Mouse (Mus musculus) limb, embryonic 14.5 days (tissue): Measurements from ENCODE around the gene Hist1h2ai. TPM values are rescaled to one million over a fixed set of nuclear protein-coding genes. Genes with fewer than 3 reads are reported as not detected.
"Not testable (repeated sequence)": the region's sequence is repeated elsewhere in the genome, so short reads cannot be mapped to it uniquely, and the experiment has no call there.

Experiments
- ATAC-seq: fragments of 200-750 bp; cut with Nextera tagmentation; 2 replicates; pipeline ENCODE4 v1.8.0; 2017; ENCODE audit warnings: low read depth, moderate number of reproducible peaks, moderate TSS enrichment; ENCODE audit not compliant: low FRiP score
- DNase-seq: peaks from one replicate; pipeline ENCODE4 v3.0.0-alpha.2; 2015; ENCODE audit warnings: low spot score
- H3K27ac ChIP-seq: fragments of 300-500 bp; sonication (generic); replicated peaks from 2 replicates; pipeline ENCODE4 v1.5.1; 2014; ENCODE audit warnings: low read depth, mild to moderate bottlenecking, low read length, moderate library complexity, mixed read lengths
- H3K27me3 ChIP-seq: fragments of 300-500 bp; sonication (generic); 2 replicates; pipeline ENCODE4 v1.6.1; 2014; ENCODE audit warnings: low read length, mixed read lengths; ENCODE audit not compliant: control insufficient read depth, insufficient read depth
- H3K36me3 ChIP-seq: fragments of 300-500 bp; sonication (generic); 2 replicates; pipeline ENCODE4 v1.6.1; 2014; ENCODE audit warnings: mild to moderate bottlenecking, low read length, moderate library complexity, mixed read lengths; ENCODE audit not compliant: control insufficient read depth, insufficient read depth
- H3K4me1 ChIP-seq: fragments of 300-500 bp; sonication (generic); 2 replicates; pipeline ENCODE4 v1.6.1; 2014; ENCODE audit warnings: antibody characterized with exemption, low read length, mixed read lengths; ENCODE audit not compliant: control insufficient read depth, insufficient read depth
- H3K4me2 ChIP-seq: fragments of 300-500 bp; sonication (generic); replicated peaks from 2 replicates; pipeline ENCODE4 v1.6.1; 2014; ENCODE audit warnings: low read depth, mild to moderate bottlenecking, low read length, moderate library complexity; ENCODE audit not compliant: severe bottlenecking
- H3K4me3 ChIP-seq: fragments of 300-500 bp; sonication (generic); replicated peaks from 2 replicates; pipeline ENCODE4 v1.5.1; 2014; ENCODE audit warnings: low read length
- H3K9ac ChIP-seq: fragments of 300-500 bp; sonication (generic); 2 replicates; pipeline ENCODE4 v1.6.1; 2014; ENCODE audit warnings: mild to moderate bottlenecking, low read depth, low read length, moderate library complexity; ENCODE audit not compliant: severe bottlenecking
- H3K9me3 ChIP-seq: fragments of 300-500 bp; sonication (generic); 2 replicates; pipeline ENCODE4 v1.6.1; 2016; ENCODE audit warnings: low read length; ENCODE audit not compliant: control insufficient read depth
- POLR2A ChIP-seq: fragments of 200-500 bp; IDR thresholded peaks from 2 replicates; pipeline ENCODE4 v1.8.0; 2012; ENCODE audit warnings: inconsistent platforms, mild to moderate bottlenecking, moderate library complexity, borderline replicate concordance; ENCODE audit not compliant: insufficient read depth, insufficient read length; ENCODE audit errors: extremely low read depth
- WGBS: fragments of 180-500 bp; shearing (Covaris S2); extraction: QIAGEN DNeasy Blood & Tissue Kit; methylation state at CpG from one replicate; pipeline ENCODE4 v1.1.7; 2014; 5-methylcytosine and 5-hydroxymethylcytosine counted together
- microRNA-seq: library from miRNA; unstranded; fragments of <30 nt; microRNA quantifications from one replicate; pipeline ENCODE4, GENCODE M21; 2016
- polyA plus RNA-seq, 2 experiments: library from polyadenylated mRNA; depleted of rRNA in 1 of 2; stranded (reverse) in 1 of 2; unstranded in 1 of 2; fragments of >200 nt; fragmentation: Nextera tagmentation in 1 of 2; extraction: Ambion mirVana in 1 of 2; gene quantifications; 2 replicates each; pipeline versions ENCODE4 v1.2.1 to v1.2.3; 2012 to 2014

The Hist1h2ai gene
- polyA plus RNA-seq, 2 experiments: 17.5 to 38.1 TPM

- WGBS: 1% methylated on average over 19 of the region's 50 CpGs
These were observed 37.5 kb downstream of the Hist1h2ai start, which contains the start of the genes Hist1h2ak and Hist1h2bn for GRCm38 (mm10) chr13:21753524-21754285. Gene Hist1h2ak (minus strand): TSS chr13:21753827. Gene Hist1h2bn (plus strand): TSS chr13:21754123.

GRCm38 (mm10) chr13:21754294-21755001 lies 38.2 kb downstream of the Hist1h2ai start:
- under 1% methylated on average over 15 of the region's 26 CpGs for WGBS
- ATAC-seq, H3K9me3 ChIP-seq, H3K27me3 ChIP-seq, H3K36me3 ChIP-seq: not testable (repeated sequence)
- H3K4me2 ChIP-seq: peak overlapping the region; percentile 63
- peak overlapping the region; percentile 81 for H3K27ac ChIP-seq
- DNase-seq: peak; percentile 56
- H3K4me3 ChIP-seq: peak overlapping the region; percentile 43
- peak overlapping the region; percentile 59 for H3K9ac ChIP-seq
- peaks cover 14% of the 10 kb centered on the region for H3K4me1 ChIP-seq

More at GRCm38 (mm10) chr13:21753524-21754285, 37.5 kb downstream of the Hist1h2ai start, which contains the start of the genes Hist1h2ak and Hist1h2bn:
- TF ChIP-seq POLR2A: peak; percentile 66; the same call in 1 of the 2 replicates
- peaks cover 20% of the 10 kb centered on the region for H3K4me1 ChIP-seq
- H3K27me3 ChIP-seq, H3K9me3 ChIP-seq, H3K36me3 ChIP-seq: not testable (repeated sequence)
- peak within 1 kb of the TSS; percentile 89 for H3K27ac ChIP-seq
- peak; percentile 91 for ATAC-seq
- peak; percentile 98 for DNase-seq
- peak within 1 kb of the TSS; percentile 43 for H3K4me3 ChIP-seq
- H3K9ac ChIP-seq: peak within 1 kb of the TSS; percentile 61
- H3K4me2 ChIP-seq: peak within 1 kb of the TSS; percentile 63

- H3K27ac ChIP-seq: no peak overlapping the region
- ATAC-seq (no peak), DNase-seq (no peak)
- H3K4me3 ChIP-seq: no peak overlapping the region
- peaks cover 12% of the 10 kb centered on the region for H3K4me1 ChIP-seq
- no peak for TF ChIP-seq POLR2A
- H3K9ac ChIP-seq: no peak overlapping the region
- no peaks in the 10 kb centered on the region for H3K27me3 ChIP-seq
- H3K36me3 ChIP-seq: no peaks in the 10 kb centered on the region
- WGBS: 89% methylated on average over 1 of the region's 1 CpGs
- H3K9me3 ChIP-seq: no peaks in the 10 kb centered on the region
- H3K4me2 ChIP-seq: 0 out of 2 replicates have a peak overlapping the region, but pooled peaks have one; percentile 13
These were observed 39.5 kb downstream of the Hist1h2ai start for GRCm38 (mm10) chr13:21755707-21756106.

Small RNAs within 50 kb of the gene (microRNA-seq; reads per million reads assigned to microRNA genes)
- gene Gm44357 (not detected), gene Gm44367 (not detected), gene Gm44454 (not detected)

Other genes with a start within 250 kb of the Hist1h2ai start
Only the 30 nearest of the 32 such genes appear.
- gene Gm10065, start 237.0 kb upstream of the Hist1h2ai start, polyA plus RNA-seq (2012; rRNA removed): not detected in 2 replicates
- gene Gm10065, start 237.0 kb upstream of the Hist1h2ai start, polyA plus RNA-seq (2014; fragmentation: Nextera tagmentation; extraction: Ambion mirVana): not detected in 2 replicates
- 0.17 and 0.30 TPM in 2 replicates for gene AK157302, start 221.2 kb upstream of the Hist1h2ai start, polyA plus RNA-seq (2012; rRNA removed)
- 0.28 and 0.29 TPM in 2 replicates for gene AK157302, start 221.2 kb upstream of the Hist1h2ai start, polyA plus RNA-seq (2014; fragmentation: Nextera tagmentation; extraction: Ambion mirVana)
- gene Gm11273, start 215.0 kb upstream of the Hist1h2ai start, polyA plus RNA-seq (2012; rRNA removed): 5.1 and 5.9 TPM in 2 replicates
- 6.1 and 6.8 TPM in 2 replicates for gene Gm11273, start 215.0 kb upstream of the Hist1h2ai start, polyA plus RNA-seq (2014; fragmentation: Nextera tagmentation; extraction: Ambion mirVana)
- 12.9 and 16.2 TPM in 2 replicates for gene Zkscan8, start 185.3 kb upstream of the Hist1h2ai start, polyA plus RNA-seq (2012; rRNA removed)
- 8.8 and 10.0 TPM in 2 replicates for gene Zkscan8, start 185.3 kb upstream of the Hist1h2ai start, polyA plus RNA-seq (2014; fragmentation: Nextera tagmentation; extraction: Ambion mirVana)
- not detected in 2 replicates for gene Olfr1366, start 173.6 kb upstream of the Hist1h2ai start, polyA plus RNA-seq (2012; rRNA removed)
- 0.15 and 0.30 TPM in 2 replicates for gene Olfr1366, start 173.6 kb upstream of the Hist1h2ai start, polyA plus RNA-seq (2014; fragmentation: Nextera tagmentation; extraction: Ambion mirVana)
- not detected in 2 replicates for gene Olfr1535, start 156.5 kb upstream of the Hist1h2ai start, polyA plus RNA-seq (2012; rRNA removed)
- not detected in 2 replicates for gene Olfr1535, start 156.5 kb upstream of the Hist1h2ai start, polyA plus RNA-seq (2014; fragmentation: Nextera tagmentation; extraction: Ambion mirVana)
- gene Olfr1364, start 134.7 kb upstream of the Hist1h2ai start, polyA plus RNA-seq (2012; rRNA removed): not detected in 2 replicates
- gene Olfr1364, start 134.7 kb upstream of the Hist1h2ai start, polyA plus RNA-seq (2014; fragmentation: Nextera tagmentation; extraction: Ambion mirVana): not detected in 2 replicates
- not detected in 2 replicates for gene Olfr1362, start 102.4 kb upstream of the Hist1h2ai start, polyA plus RNA-seq (2012; rRNA removed)
- gene Olfr1362, start 102.4 kb upstream of the Hist1h2ai start, polyA plus RNA-seq (2014; fragmentation: Nextera tagmentation; extraction: Ambion mirVana): not detected in 2 replicates
- not detected in 2 replicates for gene Olfr11, start 73.9 kb upstream of the Hist1h2ai start, polyA plus RNA-seq (2012; rRNA removed)
- not detected in 2 replicates for gene Olfr11, start 73.9 kb upstream of the Hist1h2ai start, polyA plus RNA-seq (2014; fragmentation: Nextera tagmentation; extraction: Ambion mirVana)
- gene Olfr1361, start 53.0 kb upstream of the Hist1h2ai start, polyA plus RNA-seq (2012; rRNA removed): not detected in 2 replicates
- gene Olfr1361, start 53.0 kb upstream of the Hist1h2ai start, polyA plus RNA-seq (2014; fragmentation: Nextera tagmentation; extraction: Ambion mirVana): not detected in 2 replicates
- gene Olfr1360, start 39.0 kb upstream of the Hist1h2ai start, polyA plus RNA-seq (2012; rRNA removed): not detected in 2 replicates
- gene Olfr1360, start 39.0 kb upstream of the Hist1h2ai start, polyA plus RNA-seq (2014; fragmentation: Nextera tagmentation; extraction: Ambion mirVana): not detected in 2 replicates
- not detected in 2 replicates for gene Olfr1359, start 18.3 kb upstream of the Hist1h2ai start, polyA plus RNA-seq (2012; rRNA removed)
- not detected in 2 replicates for gene Olfr1359, start 18.3 kb upstream of the Hist1h2ai start, polyA plus RNA-seq (2014; fragmentation: Nextera tagmentation; extraction: Ambion mirVana)
- 15.9 and 20.8 TPM in 2 replicates for gene Hist1h2bl, start 279 bp upstream of the Hist1h2ai start, polyA plus RNA-seq (2012; rRNA removed)
- gene Hist1h2bl, start 279 bp upstream of the Hist1h2ai start, polyA plus RNA-seq (2014; fragmentation: Nextera tagmentation; extraction: Ambion mirVana): 2.4 and 4.4 TPM in 2 replicates
- gene Hist1h3h, start 1.2 kb downstream of the Hist1h2ai start, polyA plus RNA-seq (2012; rRNA removed): 34.5 and 61.8 TPM in 2 replicates
- 18.4 and 18.6 TPM in 2 replicates for gene Hist1h3h, start 1.2 kb downstream of the Hist1h2ai start, polyA plus RNA-seq (2014; fragmentation: Nextera tagmentation; extraction: Ambion mirVana)
- 15.1 and 19.3 TPM in 2 replicates for gene Hist1h2bm, start 5.6 kb downstream of the Hist1h2ai start, polyA plus RNA-seq (2012; rRNA removed)
- gene Hist1h2bm, start 5.6 kb downstream of the Hist1h2ai start, polyA plus RNA-seq (2014; fragmentation: Nextera tagmentation; extraction: Ambion mirVana): 4.8 and 6.3 TPM in 2 replicates
- gene Hist1h4j, start 18.6 kb downstream of the Hist1h2ai start, polyA plus RNA-seq (2012; rRNA removed): 13.7 and 13.8 TPM in 2 replicates
- gene Hist1h4j, start 18.6 kb downstream of the Hist1h2ai start, polyA plus RNA-seq (2014; fragmentation: Nextera tagmentation; extraction: Ambion mirVana): 1.00 and 1.3 TPM in 2 replicates
- gene Hist1h4k, start 34.1 kb downstream of the Hist1h2ai start, polyA plus RNA-seq (2012; rRNA removed): 22.1 and 22.3 TPM in 2 replicates
- 1.4 and 4.0 TPM in 2 replicates for gene Hist1h4k, start 34.1 kb downstream of the Hist1h2ai start, polyA plus RNA-seq (2014; fragmentation: Nextera tagmentation; extraction: Ambion mirVana)
- 26.8 and 28.1 TPM in 2 replicates for gene Hist1h2ak, start 37.4 kb downstream of the Hist1h2ai start, polyA plus RNA-seq (2012; rRNA removed)
- gene Hist1h2ak, start 37.4 kb downstream of the Hist1h2ai start, polyA plus RNA-seq (2014; fragmentation: Nextera tagmentation; extraction: Ambion mirVana): 11.0 and 17.9 TPM in 2 replicates
- 15.3 and 18.4 TPM in 2 replicates for gene Hist1h2bn, start 37.7 kb downstream of the Hist1h2ai start, polyA plus RNA-seq (2012; rRNA removed)
- gene Hist1h2bn, start 37.7 kb downstream of the Hist1h2ai start, polyA plus RNA-seq (2014; fragmentation: Nextera tagmentation; extraction: Ambion mirVana): 3.2 and 3.4 TPM in 2 replicates
- 5.9 and 6.7 TPM in 2 replicates for gene Hist1h1b, start 64.2 kb downstream of the Hist1h2ai start, polyA plus RNA-seq (2012; rRNA removed)
- 8.9 and 13.0 TPM in 2 replicates for gene Hist1h1b, start 64.2 kb downstream of the Hist1h2ai start, polyA plus RNA-seq (2014; fragmentation: Nextera tagmentation; extraction: Ambion mirVana)
- 39.9 and 59.2 TPM in 2 replicates for gene Hist1h3i, start 66.9 kb downstream of the Hist1h2ai start, polyA plus RNA-seq (2012; rRNA removed)
- gene Hist1h3i, start 66.9 kb downstream of the Hist1h2ai start, polyA plus RNA-seq (2014; fragmentation: Nextera tagmentation; extraction: Ambion mirVana): 142 and 166 TPM in 2 replicates
- gene Hist1h2an, start 70.8 kb downstream of the Hist1h2ai start, polyA plus RNA-seq (2012; rRNA removed): 9.3 and 19.2 TPM in 2 replicates
- gene Hist1h2an, start 70.8 kb downstream of the Hist1h2ai start, polyA plus RNA-seq (2014; fragmentation: Nextera tagmentation; extraction: Ambion mirVana): 6.1 and 8.1 TPM in 2 replicates
- 1.8 and 2.2 TPM in 2 replicates for gene Hist1h2bp, start 71.0 kb downstream of the Hist1h2ai start, polyA plus RNA-seq (2012; rRNA removed)
- gene Hist1h2bp, start 71.0 kb downstream of the Hist1h2ai start, polyA plus RNA-seq (2014; fragmentation: Nextera tagmentation; extraction: Ambion mirVana): 1.9 and 2.1 TPM in 2 replicates
- gene Hist1h2bq, start 93.8 kb downstream of the Hist1h2ai start, polyA plus RNA-seq (2012; rRNA removed): 18.4 and 18.7 TPM in 2 replicates
- 20.2 and 24.7 TPM in 2 replicates for gene Hist1h2bq, start 93.8 kb downstream of the Hist1h2ai start, polyA plus RNA-seq (2014; fragmentation: Nextera tagmentation; extraction: Ambion mirVana)
- not detected in 2 replicates for gene Hist1h2ao, start 94.0 kb downstream of the Hist1h2ai start, polyA plus RNA-seq (2012; rRNA removed)
- 2.1 TPM in 1 of 2 replicates, not detected in the other for gene Hist1h2ao, start 94.0 kb downstream of the Hist1h2ai start, polyA plus RNA-seq (2014; fragmentation: Nextera tagmentation; extraction: Ambion mirVana)
- gene Hist1h4m, start 95.3 kb downstream of the Hist1h2ai start, polyA plus RNA-seq (2012; rRNA removed): not detected in 2 replicates
- gene Hist1h4m, start 95.3 kb downstream of the Hist1h2ai start, polyA plus RNA-seq (2014; fragmentation: Nextera tagmentation; extraction: Ambion mirVana): not detected in 2 replicates
- 30.3 and 31.8 TPM in 2 replicates for gene Hist1h4n, start 115.8 kb downstream of the Hist1h2ai start, polyA plus RNA-seq (2012; rRNA removed)
- gene Hist1h4n, start 115.8 kb downstream of the Hist1h2ai start, polyA plus RNA-seq (2014; fragmentation: Nextera tagmentation; extraction: Ambion mirVana): 15.6 and 21.5 TPM in 2 replicates
- 60.6 and 133 TPM in 2 replicates for gene Hist1h2ap, start 117.1 kb downstream of the Hist1h2ai start, polyA plus RNA-seq (2012; rRNA removed)
- gene Hist1h2ap, start 117.1 kb downstream of the Hist1h2ai start, polyA plus RNA-seq (2014; fragmentation: Nextera tagmentation; extraction: Ambion mirVana): 3,378 and 3,605 TPM in 2 replicates
- 7.1 and 24.1 TPM in 2 replicates for gene Hist1h2br, start 117.3 kb downstream of the Hist1h2ai start, polyA plus RNA-seq (2012; rRNA removed)
- 19.2 and 25.2 TPM in 2 replicates for gene Hist1h2br, start 117.3 kb downstream of the Hist1h2ai start, polyA plus RNA-seq (2014; fragmentation: Nextera tagmentation; extraction: Ambion mirVana)
- gene Zfp184, start 228.7 kb downstream of the Hist1h2ai start, polyA plus RNA-seq (2012; rRNA removed): 7.5 and 8.3 TPM in 2 replicates
- gene Zfp184, start 228.7 kb downstream of the Hist1h2ai start, polyA plus RNA-seq (2014; fragmentation: Nextera tagmentation; extraction: Ambion mirVana): 12.7 and 17.2 TPM in 2 replicates